Mouse (Mus musculus) ES-E14 (cell line): ENCODE data around the gene Prss48. TPM values are rescaled to one million over a fixed set of nuclear protein-coding genes. Genes with fewer than 3 reads are reported as not detected.

ENCODE experiments used
- DNase-seq: peaks from one replicate; pipeline ENCODE4 v3.0.0-alpha.2; 2013; ENCODE audit warnings: low read depth, low spot score
- H3K27ac ChIP-seq: 2 replicates; pipeline ENCODE4 v1.5.1; 2012; ENCODE audit warnings: low read depth, mild to moderate bottlenecking, low read length, moderate library complexity, mixed read lengths; ENCODE audit not compliant: poor library complexity, insufficient read depth, severe bottlenecking
- H3K36me3 ChIP-seq: 2 replicates; pipeline ENCODE4 v1.6.1; 2012; ENCODE audit warnings: mild to moderate bottlenecking, low read length, moderate library complexity, mixed read lengths; ENCODE audit not compliant: control insufficient read depth, poor library complexity, insufficient read depth, severe bottlenecking
- H3K4me1 ChIP-seq, 2 experiments: fragments of 150-350 bp in 1 of 2; sonication (generic) in 1 of 2; 2 replicates each; pipeline ENCODE4 v1.6.1; 2012; ENCODE audit warnings: low read length in 2 of 2, mild to moderate bottlenecking in 1 of 2, mixed read lengths in 1 of 2; ENCODE audit not compliant: control insufficient read depth in 2 of 2, insufficient read depth in 2 of 2, poor library complexity in 1 of 2
- H3K4me3 ChIP-seq, 2 experiments: fragments of 150-350 bp in 1 of 2; sonication (generic) in 1 of 2; 2 replicates each; pipeline ENCODE4 v1.5.1; 2012; ENCODE audit warnings: low read length in 2 of 2, low read depth in 1 of 2, mild to moderate bottlenecking in 1 of 2, mixed read lengths in 1 of 2; ENCODE audit not compliant: insufficient read depth in 1 of 2, poor library complexity in 1 of 2, severe bottlenecking in 1 of 2
- H3K9ac ChIP-seq: 2 replicates; pipeline ENCODE4 v1.6.1; 2012; ENCODE audit warnings: low read depth, mild to moderate bottlenecking, low read length, mixed read lengths; ENCODE audit not compliant: poor library complexity, insufficient read depth, severe bottlenecking
- H3K9me3 ChIP-seq: fragments of 150-350 bp; sonication (generic); 2 replicates; pipeline ENCODE4 v1.6.1; 2012; ENCODE audit warnings: low read depth, mild to moderate bottlenecking, low read length; ENCODE audit not compliant: control insufficient read depth, insufficient read depth
- CHD2 ChIP-seq: IDR thresholded peaks from 2 replicates; pipeline ENCODE4 v1.6.1; 2014; ENCODE audit warnings: mild to moderate bottlenecking, low read depth, low read length, inconsistent platforms
- HCFC1 ChIP-seq: IDR thresholded peaks from 2 replicates; pipeline ENCODE4 v1.6.1; 2012; ENCODE audit warnings: low read length, inconsistent platforms, borderline replicate concordance; ENCODE audit not compliant: insufficient read depth
- MAFK ChIP-seq: IDR thresholded peaks from 2 replicates; pipeline ENCODE4 v1.6.1; 2014; ENCODE audit warnings: mild to moderate bottlenecking, low read depth, low read length, inconsistent platforms; ENCODE audit not compliant: insufficient read depth
- ZC3H11A ChIP-seq: IDR thresholded peaks from 2 replicates; pipeline ENCODE4 v1.6.1; 2012; ENCODE audit warnings: low read depth, mild to moderate bottlenecking, inconsistent platforms, low read length, borderline replicate concordance
- ZNF384 ChIP-seq: IDR thresholded peaks from 2 replicates; pipeline ENCODE4 v1.6.1; 2012; ENCODE audit warnings: low read depth, low read length, inconsistent platforms
- in situ Hi-C, 2 experiments: fragments of 600-800 bp; cut with MboI; formaldehyde crosslinking; loops; one replicate each; pipeline ENCODE4 v1.15.1; 2025; ENCODE audit warnings: low sequenced_read_pairs in 2 of 2, inconsistent platforms in 1 of 2; ENCODE audit not compliant: unreplicated experiment in 2 of 2
- total RNA-seq: library from RNA; depleted of rRNA; stranded (reverse); fragments of 300-350 nt; gene quantifications from 2 replicates; pipeline ENCODE4 v1.2.3, GENCODE M21; 2012

The Prss48 gene
- total RNA-seq, 1 experiment: 0.36 TPM

DNA sequence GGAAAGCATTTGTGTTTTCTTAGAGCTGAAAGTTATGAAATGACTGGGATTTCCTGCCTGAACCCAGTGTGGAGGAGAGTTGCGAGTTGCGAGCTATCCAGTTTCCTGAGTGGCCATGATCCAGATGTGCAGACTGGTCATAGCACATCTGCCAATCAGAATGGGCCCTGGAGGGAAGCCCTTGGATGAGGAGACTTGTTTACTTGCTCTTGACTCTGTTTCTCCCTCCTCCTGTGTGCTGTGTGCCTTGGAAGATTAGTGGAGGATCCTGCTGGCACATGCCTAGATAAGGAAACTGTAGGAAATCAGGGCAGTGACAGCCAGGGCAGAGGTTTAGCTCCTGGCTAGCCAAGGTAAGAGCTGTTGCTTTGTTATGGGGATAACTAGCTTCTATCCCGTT lies 36.4 kb upstream of the Prss48 start:
- no peaks in the 10 kb centered on the region for H3K36me3 ChIP-seq
- DNase-seq: no peak
- no peaks in the 10 kb centered on the region for H3K4me1 ChIP-seq
- TF ChIP-seq ZNF384 (no peak), HCFC1 (no peak), MAFK (no peak), CHD2 (no peak), ZC3H11A (no peak)
- in situ Hi-C loops: no loop called here
- no peak overlapping the region for H3K4me3 ChIP-seq
- H3K9ac ChIP-seq: no peak overlapping the region
- H3K27ac ChIP-seq: no peak overlapping the region
- H3K9me3 ChIP-seq: no peaks in the 10 kb centered on the region

DNA sequence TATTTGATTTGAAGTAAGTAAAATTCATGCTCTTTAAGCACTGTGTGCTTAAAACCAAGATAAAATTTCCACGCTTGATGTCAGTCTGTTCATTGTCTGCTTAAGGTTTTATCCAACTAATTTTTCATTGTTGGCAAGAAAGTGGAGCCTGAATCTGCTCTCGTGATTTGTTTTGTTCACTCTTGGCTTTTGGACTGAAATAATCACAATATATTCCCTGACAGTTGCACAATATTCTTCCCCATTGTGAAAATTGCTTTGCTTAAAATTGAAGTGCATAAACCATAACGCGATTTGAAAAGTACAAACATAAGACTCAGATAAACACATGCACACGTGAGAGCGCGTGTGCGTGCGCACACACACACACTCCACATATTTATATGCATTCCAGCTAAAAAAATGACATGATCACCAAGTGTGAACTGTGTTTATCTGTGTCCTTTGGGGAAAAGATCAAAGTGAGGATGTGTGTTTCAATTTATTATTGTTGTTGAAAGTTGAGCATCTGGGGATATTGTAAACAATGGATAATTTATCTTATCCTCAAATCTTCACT lies 35.7 kb upstream of the Prss48 start:
- no peak overlapping the region for H3K9ac ChIP-seq
- DNase-seq: no peak
- no peak overlapping the region for H3K4me3 ChIP-seq
- H3K36me3 ChIP-seq: no peaks in the 10 kb centered on the region
- H3K4me1 ChIP-seq: no peaks in the 10 kb centered on the region
- in situ Hi-C loops: no loop called here
- H3K9me3 ChIP-seq: no peaks in the 10 kb centered on the region
- TF ChIP-seq ZC3H11A (no peak), CHD2 (no peak), ZNF384 (no peak), HCFC1 (no peak), MAFK (no peak)
- no peak overlapping the region for H3K27ac ChIP-seq

DNA sequence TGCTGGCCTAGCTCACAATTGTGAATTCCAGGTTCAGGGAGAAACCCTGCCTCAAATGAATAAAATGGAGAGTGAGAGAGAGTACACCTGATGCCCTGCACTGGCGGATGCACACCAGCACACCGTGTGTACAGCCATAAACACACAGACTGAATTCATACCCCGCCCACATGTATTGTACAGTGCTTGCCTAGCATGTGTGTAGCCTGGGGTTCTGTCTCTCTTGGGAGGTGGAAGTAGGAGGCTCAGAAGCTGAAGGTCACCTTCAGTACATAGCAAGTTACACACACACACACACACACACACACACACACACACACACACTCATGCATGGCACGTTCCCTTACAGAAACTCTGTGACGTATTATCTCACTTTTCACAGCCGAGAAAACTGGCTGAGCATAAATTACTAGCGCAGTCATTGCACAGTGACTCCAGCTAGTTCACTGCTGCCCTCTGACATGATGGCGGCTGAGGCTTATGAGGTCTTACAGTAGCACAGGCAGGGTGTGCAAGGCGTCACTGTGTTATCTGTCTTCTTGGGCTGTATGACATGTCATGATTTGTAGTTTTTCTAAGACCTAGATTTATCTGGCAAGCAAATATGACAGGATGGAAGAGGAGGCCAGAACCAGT lies 31.3 kb upstream of the Prss48 start:
- Histone ChIP-seq H3K4me3 (no peak overlapping the region), H3K9me3 (no peaks in the 10 kb centered on the region), H3K4me1 (no peaks in the 10 kb centered on the region), H3K36me3 (peaks cover 2% of the 10 kb centered on the region; the same call in 1 of the 2 replicates), H3K27ac (no peak overlapping the region), H3K9ac (no peak overlapping the region)
- in situ Hi-C loops: no loop called here
- TF ChIP-seq ZC3H11A (no peak), CHD2 (no peak), MAFK (no peak), HCFC1 (no peak), ZNF384 (no peak)
- DNase-seq: no peak

DNA sequence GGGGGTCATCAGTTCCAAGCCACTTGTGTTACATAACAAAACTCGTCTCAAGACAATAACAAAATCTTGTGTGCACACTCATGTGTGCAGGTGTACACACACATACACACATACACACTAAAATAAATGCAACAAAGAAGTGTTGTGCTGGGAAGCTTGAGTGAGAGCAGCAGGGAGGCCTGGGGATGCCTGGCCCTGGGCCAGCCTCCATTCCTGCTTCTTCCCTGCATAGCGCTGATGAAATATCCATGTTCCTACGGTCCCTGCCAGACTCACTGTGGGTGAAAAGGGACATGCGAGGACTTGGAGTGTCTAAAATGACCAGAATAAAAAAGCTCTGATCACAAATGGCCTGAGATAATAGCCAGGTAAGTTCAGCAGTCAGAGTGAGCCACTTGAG lies 28.3 kb upstream of the Prss48 start:
- TF ChIP-seq CHD2 (no peak), ZNF384 (no peak), ZC3H11A (no peak), HCFC1 (no peak), MAFK (no peak)
- in situ Hi-C loops: no loop called here
- Histone ChIP-seq H3K4me1 (no peaks in the 10 kb centered on the region), H3K9me3 (no peaks in the 10 kb centered on the region), H3K27ac (no peak overlapping the region), H3K4me3 (no peak overlapping the region), H3K9ac (no peak overlapping the region), H3K36me3 (peaks cover 2% of the 10 kb centered on the region; the same call in 1 of the 2 replicates)
- DNase-seq: no peak
